Mouse (Mus musculus) heart, embryonic 16.5 days (tissue): ENCODE measurements around the gene Adarb2. TPM values are rescaled to one million over a fixed set of nuclear protein-coding genes. Genes with fewer than 3 reads are reported as not detected.

Source experiments
- ATAC-seq: fragments of 200-750 bp; cut with Nextera tagmentation; replicated peaks from 2 replicates; pipeline ENCODE4 v1.8.0; 2017; ENCODE audit warnings: moderate number of reproducible peaks; ENCODE audit not compliant: insufficient read depth, low FRiP score; ENCODE audit errors: extremely low read depth
- H3K27ac ChIP-seq: fragments of 300-500 bp; sonication (generic); 2 replicates; pipeline ENCODE4 v1.5.1; 2014; ENCODE audit warnings: mild to moderate bottlenecking, low read length, control low read depth, moderate library complexity
- H3K27me3 ChIP-seq: fragments of 300-500 bp; sonication (generic); 2 replicates; pipeline ENCODE4 v1.6.1; 2014; ENCODE audit warnings: low read length, mixed read lengths; ENCODE audit not compliant: control insufficient read depth, insufficient read depth
- H3K36me3 ChIP-seq: fragments of 300-500 bp; sonication (generic); 2 replicates; pipeline ENCODE4 v1.6.1; 2014; ENCODE audit not compliant: control insufficient read depth, insufficient read depth
- H3K4me1 ChIP-seq: fragments of 300-500 bp; sonication (generic); 2 replicates; pipeline ENCODE4 v1.6.1; 2014; ENCODE audit warnings: low read length, mixed read lengths; ENCODE audit not compliant: control insufficient read depth, insufficient read depth
- H3K4me2 ChIP-seq: fragments of 300-500 bp; sonication (generic); 2 replicates; pipeline ENCODE4 v1.6.1; 2014; ENCODE audit warnings: low read depth, mild to moderate bottlenecking, control low read depth, low read length
- H3K4me3 ChIP-seq: fragments of 300-500 bp; sonication (generic); 2 replicates; pipeline ENCODE4 v1.5.1; 2014; ENCODE audit warnings: mild to moderate bottlenecking, control low read depth, low read length
- H3K9ac ChIP-seq: fragments of 300-500 bp; sonication (generic); 2 replicates; pipeline ENCODE4 v1.6.1; 2014; ENCODE audit warnings: low read length, control low read depth
- H3K9me3 ChIP-seq: fragments of 300-500 bp; sonication (generic); replicated peaks from 2 replicates; pipeline ENCODE4 v1.6.1; 2016; ENCODE audit warnings: low read length; ENCODE audit not compliant: control insufficient read depth
- WGBS: fragments of 180-500 bp; shearing (Covaris S2); extraction: QIAGEN DNeasy Blood & Tissue Kit; methylation state at CpG from one replicate; pipeline ENCODE4 v1.1.7; 2014; 5-methylcytosine and 5-hydroxymethylcytosine counted together
- polyA plus RNA-seq: library from polyadenylated mRNA; unstranded; fragments of >200 nt; fragmentation: Nextera tagmentation; extraction: Ambion mirVana; gene quantifications from 2 replicates; pipeline ENCODE4 v1.2.1, GENCODE M21; 2015

The Adarb2 gene
- polyA plus RNA-seq, 1 experiment from 2014 or later, result 0.05 TPM

DNA sequence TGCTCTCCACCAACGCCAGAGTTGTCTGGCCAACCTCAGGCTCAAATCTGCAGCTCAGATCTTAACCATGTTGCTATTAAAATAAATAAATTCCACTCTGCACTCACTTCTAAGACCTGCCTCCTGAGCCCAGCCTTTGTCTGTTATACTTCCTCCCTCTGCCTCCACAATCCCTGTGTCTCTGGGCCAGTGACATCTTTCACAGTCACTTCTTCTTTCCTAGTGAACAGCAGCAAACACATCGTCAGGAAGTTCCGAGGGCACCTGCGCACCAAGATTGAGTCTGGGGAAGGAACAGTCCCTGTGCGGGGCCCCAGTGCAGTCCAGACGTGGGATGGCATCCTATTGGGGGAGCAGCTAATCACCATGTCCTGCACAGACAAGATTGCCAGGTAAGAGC, 510.7 kb downstream of the Adarb2 start:
- WGBS, result 65% methylated on average over 6 of the region's 6 CpGs
- Histone ChIP-seq H3K9me3 (no peaks in the 10 kb centered on the region), H3K27ac (no peak overlapping the region), H3K27me3 (no peaks in the 10 kb centered on the region), H3K4me1 (no peaks in the 10 kb centered on the region), H3K4me3 (no peak overlapping the region), H3K36me3 (no peaks in the 10 kb centered on the region), H3K9ac (no peak overlapping the region), H3K4me2 (no peak overlapping the region)
- ATAC-seq, result no peak

DNA sequence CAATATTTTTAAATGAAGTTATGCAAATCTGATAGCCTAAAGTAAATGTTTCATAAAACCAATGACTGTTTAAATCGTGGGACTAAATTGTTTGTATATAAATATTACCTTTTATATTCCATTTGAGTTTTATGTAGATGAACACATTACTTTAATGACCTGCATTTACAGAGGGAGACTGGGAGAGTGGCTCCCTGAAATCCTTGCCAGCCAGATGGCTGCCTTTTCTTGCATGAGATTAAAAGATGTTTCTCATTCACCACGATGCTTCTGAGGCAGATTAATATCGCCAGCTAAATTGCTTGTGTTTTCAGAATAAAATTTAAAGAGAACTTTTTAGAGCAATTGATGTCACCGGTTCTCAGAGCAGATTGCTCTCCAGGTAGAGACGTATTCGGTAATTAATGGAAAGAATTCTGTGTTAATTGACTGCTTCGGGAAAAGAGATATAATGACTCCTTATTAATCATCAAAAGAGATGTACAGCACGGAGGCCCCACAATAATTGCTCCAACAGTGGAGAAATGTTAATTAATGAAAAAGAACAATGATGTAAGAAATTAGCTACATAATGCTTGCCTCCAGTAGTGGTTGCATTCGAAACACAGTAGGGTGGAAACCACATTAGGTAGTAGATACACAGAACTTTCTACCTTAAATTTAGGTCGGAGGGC, 527.4 kb downstream of the Adarb2 start:
- H3K9me3 ChIP-seq, result no peaks in the 10 kb centered on the region
- no peak overlapping the region for H3K4me2 ChIP-seq
- no peak overlapping the region for H3K27ac ChIP-seq
- no peak overlapping the region for H3K9ac ChIP-seq
- no peak for ATAC-seq
- WGBS, result 77% methylated on average over 10 of the region's 10 CpGs
- no peak overlapping the region for H3K4me3 ChIP-seq
- H3K27me3 ChIP-seq, result no peaks in the 10 kb centered on the region
- no peaks in the 10 kb centered on the region for H3K4me1 ChIP-seq
- no peaks in the 10 kb centered on the region for H3K36me3 ChIP-seq

DNA sequence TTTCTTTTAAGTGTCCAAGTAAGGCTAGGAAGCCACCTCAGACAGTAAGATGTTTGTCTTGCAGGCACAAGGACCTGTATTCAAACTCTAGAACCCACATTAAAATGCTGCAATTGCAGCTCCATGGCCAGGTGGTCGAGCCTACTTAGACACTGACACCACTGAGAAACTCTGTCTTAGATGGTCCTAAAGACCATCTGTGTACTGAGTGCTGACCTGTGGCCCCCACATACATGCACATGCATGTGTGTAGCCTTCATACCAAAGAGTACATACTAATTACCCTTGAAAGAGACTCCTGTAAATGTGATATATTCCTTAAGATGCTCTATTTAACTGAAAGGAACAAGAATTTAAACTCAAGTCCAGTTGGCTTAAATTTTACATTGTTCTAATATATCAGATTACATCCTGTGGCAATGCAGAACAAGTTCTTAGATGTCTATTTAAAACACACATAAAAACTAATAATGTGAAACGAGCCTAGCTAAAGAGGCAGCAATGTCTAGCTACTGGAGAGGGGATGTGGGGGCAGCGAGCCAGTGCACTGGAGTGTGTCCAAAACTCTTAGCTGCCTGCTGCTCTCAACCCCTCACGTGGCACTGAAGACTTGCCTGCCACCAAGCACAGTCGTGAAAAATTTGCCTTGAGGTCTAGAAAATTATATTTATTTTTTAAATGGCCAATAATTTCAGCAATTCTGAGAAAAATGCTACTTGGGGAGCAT, 534.6 kb downstream of the Adarb2 start:
- Histone ChIP-seq H3K4me1 (no peaks in the 10 kb centered on the region), H3K4me3 (no peak overlapping the region), H3K27me3 (no peaks in the 10 kb centered on the region), H3K36me3 (no peaks in the 10 kb centered on the region), H3K9ac (no peak overlapping the region), H3K9me3 (no peaks in the 10 kb centered on the region), H3K27ac (no peak overlapping the region), H3K4me2 (no peak overlapping the region)
- ATAC-seq, result no peak
- 48% methylated on average over 5 of the region's 5 CpGs for WGBS

DNA sequence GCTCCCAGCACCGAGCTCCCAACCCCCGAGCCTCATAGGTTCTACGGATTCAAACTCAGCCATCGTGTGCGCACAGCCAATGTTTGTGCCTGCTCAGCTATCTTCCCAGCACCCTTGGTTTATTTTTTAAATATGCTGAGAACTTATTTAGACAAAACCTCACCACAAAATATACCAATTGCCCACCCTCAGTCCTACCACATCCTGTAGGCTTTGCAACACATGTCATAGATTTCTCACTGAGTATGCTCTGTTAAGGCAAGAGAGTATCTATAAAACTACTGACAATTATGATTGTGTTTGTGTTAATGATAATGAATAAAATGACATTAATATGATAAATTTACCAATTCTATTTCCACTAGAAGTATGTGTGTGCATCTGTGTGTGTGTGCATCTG, 540.1 kb downstream of the Adarb2 start:
- Histone ChIP-seq H3K27ac (no peak overlapping the region), H3K4me1 (no peaks in the 10 kb centered on the region), H3K27me3 (no peaks in the 10 kb centered on the region), H3K4me3 (no peak overlapping the region), H3K9ac (no peak overlapping the region), H3K9me3 (no peaks in the 10 kb centered on the region), H3K4me2 (no peak overlapping the region), H3K36me3 (no peaks in the 10 kb centered on the region)
- 82% methylated on average over 5 of the region's 5 CpGs for WGBS
- ATAC-seq, result no peak

DNA sequence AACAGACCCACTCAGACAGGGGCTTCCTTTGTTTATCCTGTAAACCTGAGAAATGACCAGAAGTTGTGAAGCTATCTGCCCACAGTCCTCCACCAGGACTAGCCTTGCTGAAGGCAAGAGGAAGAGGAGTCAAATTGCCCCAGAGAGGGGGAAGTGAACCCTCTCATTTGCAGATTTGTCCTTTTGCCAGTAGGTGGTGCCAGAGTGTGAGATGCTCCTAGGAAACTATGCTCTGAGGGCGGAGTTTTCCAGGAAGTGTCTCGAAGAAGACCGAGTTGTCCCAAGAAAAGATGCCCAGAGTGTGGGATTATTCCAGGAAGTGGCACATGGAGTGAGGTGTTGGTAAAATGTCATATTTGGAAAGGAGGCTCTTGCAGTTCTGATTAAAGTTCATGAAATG, 541.9 kb downstream of the Adarb2 start:
- Histone ChIP-seq H3K4me3 (no peak overlapping the region), H3K9me3 (no peaks in the 10 kb centered on the region), H3K4me1 (no peaks in the 10 kb centered on the region), H3K27ac (no peak overlapping the region), H3K36me3 (no peaks in the 10 kb centered on the region), H3K4me2 (no peak overlapping the region), H3K9ac (no peak overlapping the region), H3K27me3 (no peaks in the 10 kb centered on the region)
- WGBS, result 42% methylated on average over 3 of the region's 3 CpGs
- ATAC-seq, result no peak

DNA sequence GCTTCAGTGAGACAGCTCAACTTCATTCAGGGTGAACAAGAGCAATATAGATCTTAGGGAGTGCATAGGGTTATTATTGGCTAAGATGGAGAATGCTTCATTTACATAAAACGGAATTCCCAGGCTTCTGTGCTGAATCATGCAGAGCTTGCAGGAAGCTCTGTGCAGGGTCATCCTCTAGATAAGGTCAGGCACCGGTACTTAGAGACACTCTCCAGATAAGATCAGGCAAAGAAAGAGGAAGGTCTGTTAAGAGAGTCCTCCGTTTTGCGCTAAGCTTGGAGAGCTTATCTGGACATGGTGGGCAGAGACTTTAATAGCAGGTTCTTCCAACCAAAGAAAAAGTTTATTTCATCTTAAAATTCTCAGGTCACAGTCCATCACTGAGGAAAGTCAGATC, 542.9 kb downstream of the Adarb2 start:
- Histone ChIP-seq H3K27ac (no peak overlapping the region), H3K4me3 (no peak overlapping the region), H3K4me2 (no peak overlapping the region), H3K27me3 (no peaks in the 10 kb centered on the region), H3K9me3 (no peaks in the 10 kb centered on the region), H3K36me3 (no peaks in the 10 kb centered on the region), H3K4me1 (no peaks in the 10 kb centered on the region), H3K9ac (no peak overlapping the region)
- no peak for ATAC-seq
- WGBS, result 13% methylated on average over 4 of the region's 4 CpGs

DNA sequence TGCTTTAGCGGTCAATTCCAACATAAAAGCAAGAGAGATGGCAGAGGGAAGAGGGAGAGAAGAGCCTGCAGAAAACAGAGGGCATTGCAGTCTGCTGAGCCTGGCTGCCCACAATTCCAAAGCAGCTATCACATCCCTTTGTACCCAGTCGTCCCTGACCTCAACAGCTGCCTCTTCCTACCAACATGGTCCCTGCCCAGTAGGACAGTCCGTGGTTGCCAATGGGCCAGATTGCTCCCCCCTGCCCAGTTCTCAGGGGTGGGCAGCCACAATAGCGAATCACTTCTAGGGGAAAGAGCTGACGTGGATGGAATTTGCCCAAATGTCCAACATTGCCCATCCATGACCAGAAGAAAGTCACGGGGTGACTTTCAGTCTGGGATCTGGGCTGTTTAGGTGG, 546.8 kb downstream of the Adarb2 start:
- H3K9me3 ChIP-seq, result no peaks in the 10 kb centered on the region
- H3K27me3 ChIP-seq, result no peaks in the 10 kb centered on the region
- H3K27ac ChIP-seq, result no peak overlapping the region
- H3K4me2 ChIP-seq, result no peak overlapping the region
- WGBS, result 79% methylated on average over 6 of the region's 6 CpGs
- no peaks in the 10 kb centered on the region for H3K36me3 ChIP-seq
- H3K4me3 ChIP-seq, result no peak overlapping the region
- no peak overlapping the region for H3K9ac ChIP-seq
- ATAC-seq, result no peak
- H3K4me1 ChIP-seq, result no peaks in the 10 kb centered on the region

DNA sequence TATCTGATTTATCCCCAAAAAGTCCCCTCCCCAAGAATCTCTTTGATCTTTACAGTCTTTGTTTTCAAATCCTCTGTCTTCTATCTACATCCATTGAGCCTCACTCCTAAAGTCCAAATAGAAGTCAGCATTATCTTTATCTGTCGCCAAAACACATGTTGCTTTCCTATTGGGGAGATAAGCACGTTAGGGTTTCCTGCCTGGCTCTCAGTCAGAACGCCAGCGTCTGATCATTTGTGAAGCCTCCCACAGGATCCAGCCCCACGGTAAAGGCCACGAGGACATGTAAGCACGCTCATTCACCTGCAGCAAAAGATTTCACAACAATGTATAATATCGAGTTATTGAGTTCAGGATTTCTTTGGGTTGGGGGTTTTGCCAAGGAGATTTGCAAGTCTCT, 558.3 kb downstream of the Adarb2 start:
- no peak overlapping the region for H3K9ac ChIP-seq
- no peak overlapping the region for H3K4me3 ChIP-seq
- ATAC-seq, result no peak
- no peaks in the 10 kb centered on the region for H3K27me3 ChIP-seq
- no peak overlapping the region for H3K27ac ChIP-seq
- H3K4me1 ChIP-seq, result no peaks in the 10 kb centered on the region
- no peak overlapping the region for H3K4me2 ChIP-seq
- no peaks in the 10 kb centered on the region for H3K9me3 ChIP-seq
- no peaks in the 10 kb centered on the region for H3K36me3 ChIP-seq
- 20% methylated on average over 8 of the region's 8 CpGs for WGBS

GRCm38 (mm10) chr13:8769654-8770227, 567.1 kb downstream of the Adarb2 start:
- Histone ChIP-seq H3K36me3 (no peaks in the 10 kb centered on the region), H3K27ac (no peak overlapping the region), H3K4me1 (no peaks in the 10 kb centered on the region), H3K9ac (no peak overlapping the region), H3K9me3 (no peaks in the 10 kb centered on the region), H3K4me3 (no peak overlapping the region), H3K27me3 (no peaks in the 10 kb centered on the region), H3K4me2 (no peak overlapping the region)
- WGBS, result 95% methylated on average over 7 of the region's 7 CpGs
- no peak for ATAC-seq
